Mouse (Mus musculus): ENCODE data around the gene Gna12. TPM values are rescaled to one million over a fixed set of nuclear protein-coding genes. Genes with fewer than 3 reads are reported as not detected.

The Gna12 gene
- polyA plus RNA-seq, 1 experiment = 31.3 TPM

DNA sequence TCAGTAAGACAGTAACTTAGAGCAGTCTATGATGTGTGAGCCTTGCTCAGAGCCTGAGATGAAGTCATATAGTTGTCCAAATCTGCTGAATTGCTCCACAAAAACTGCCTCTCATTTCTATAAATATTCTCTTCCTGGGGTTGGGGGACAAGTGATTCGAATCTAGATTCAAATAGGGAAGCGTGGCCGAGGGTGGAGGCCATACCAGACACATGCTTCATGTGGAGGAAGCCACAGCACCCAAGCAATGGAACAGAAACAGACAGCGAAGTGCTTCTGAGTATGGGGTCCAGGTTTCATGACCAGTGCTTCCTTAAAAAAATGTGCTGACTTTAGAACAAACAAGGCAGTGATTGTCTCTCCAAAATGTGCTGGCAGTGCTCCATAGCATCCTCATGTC, 11.7 kb upstream of the Gna12 start:
- TF ChIP-seq GATA1 (IDR thresholded peaks at IDR 0.05; ENCODE audit: low read length) = no peak

DNA sequence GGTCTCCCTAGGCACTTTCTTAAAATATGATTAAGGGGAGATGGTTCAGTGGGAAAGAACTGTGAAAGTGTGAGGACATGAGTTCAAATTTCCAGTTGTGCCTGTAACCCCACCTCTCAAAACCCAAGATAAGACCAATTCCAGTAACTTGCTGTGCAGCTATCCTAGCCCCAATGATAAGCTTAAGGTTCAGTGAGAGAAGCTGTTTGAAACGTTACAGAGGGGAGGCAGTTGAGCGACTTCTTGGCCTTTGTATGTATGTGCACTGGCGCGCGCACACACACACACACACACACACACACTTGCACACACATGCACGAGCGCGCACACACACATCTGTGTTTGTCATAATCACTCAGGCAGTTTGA, 817 bp upstream of the Gna12 start:
- no peak for TF ChIP-seq GATA1 (IDR thresholded peaks at IDR 0.05; ENCODE audit: low read length)

DNA sequence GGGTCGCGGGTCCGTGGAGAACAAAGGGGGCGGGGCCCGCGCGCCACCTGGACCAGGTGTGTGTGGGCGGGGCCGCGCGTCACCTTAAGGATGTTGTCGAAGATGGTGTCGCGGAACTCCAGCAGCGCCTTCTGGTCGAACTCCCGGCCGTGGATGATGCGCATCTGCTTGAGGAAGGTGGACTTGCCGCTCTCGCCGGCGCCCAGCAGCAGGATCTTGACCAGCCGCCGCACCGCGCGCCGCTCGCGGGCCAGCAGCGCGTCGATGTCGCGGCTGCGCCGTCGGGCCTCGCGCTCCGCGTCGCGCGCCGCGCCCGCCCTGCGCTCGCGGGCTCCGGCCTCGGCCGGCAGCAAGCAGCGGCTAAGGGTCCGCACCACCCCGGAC, 328 bp downstream of the Gna12 start:
- no peak for TF ChIP-seq GATA1 (IDR thresholded peaks at IDR 0.05; ENCODE audit: low read length)

DNA sequence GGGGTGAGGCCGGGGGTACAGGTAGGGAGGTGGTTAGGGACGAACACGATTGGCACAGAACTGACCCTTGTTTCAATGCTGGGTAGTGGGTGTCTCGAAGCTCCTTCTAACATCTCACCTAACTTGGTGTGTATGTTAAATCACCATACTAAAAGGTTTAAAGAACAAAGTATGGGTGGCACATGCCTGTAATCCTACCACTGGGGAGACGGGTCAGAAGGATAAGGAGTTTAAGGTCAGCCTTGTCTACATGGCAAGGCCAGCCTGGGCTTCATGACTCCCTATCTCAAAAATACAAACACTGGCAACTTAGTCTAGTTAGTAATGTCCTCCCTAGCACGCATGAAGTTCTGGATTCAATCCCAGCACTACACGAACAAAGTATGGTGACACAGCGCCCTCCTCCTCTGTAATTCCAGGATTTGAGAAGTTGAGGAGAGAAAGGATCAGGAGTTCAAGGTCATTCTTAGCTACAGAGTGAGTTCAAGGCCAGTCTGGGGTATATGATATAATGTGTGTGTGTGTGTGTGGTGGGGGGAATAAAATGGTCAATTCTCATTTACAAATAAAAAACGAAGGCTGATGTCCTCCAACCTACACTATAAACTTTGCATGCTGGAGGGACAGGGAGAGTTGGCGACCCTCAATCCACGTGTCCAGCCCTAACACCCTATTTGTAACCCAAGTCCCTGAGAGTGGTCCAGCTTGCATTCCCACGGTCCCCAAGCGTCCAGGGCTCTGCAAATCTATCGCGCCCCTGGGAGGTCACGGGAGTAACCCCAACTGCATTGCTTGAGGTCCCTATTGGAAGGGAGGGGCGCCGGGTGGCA, 935 bp downstream of the Gna12 start:
- TF ChIP-seq GATA1 (IDR thresholded peaks at IDR 0.05; ENCODE audit: low read length) = no peak

DNA sequence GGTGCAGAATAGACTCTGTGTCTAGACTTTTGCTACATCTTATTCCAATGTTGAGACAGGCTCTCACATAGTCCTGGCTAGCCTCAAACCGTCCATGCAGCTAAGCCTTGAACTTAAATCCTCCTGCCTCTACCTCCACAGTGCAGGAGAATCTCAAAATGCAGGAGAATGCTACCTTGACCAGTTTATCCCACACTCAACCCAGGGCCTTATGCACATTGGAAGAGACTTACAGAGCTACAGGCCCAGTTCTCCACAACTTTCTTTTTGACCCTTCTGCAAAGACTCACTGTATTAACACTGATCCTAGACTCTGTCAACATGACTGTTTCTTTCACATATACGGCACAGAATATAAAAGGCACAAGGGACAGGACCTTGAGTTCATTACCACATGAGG, 1.9 kb downstream of the Gna12 start:
- TF ChIP-seq GATA1 (IDR thresholded peaks at IDR 0.05; ENCODE audit: low read length) = no peak

DNA sequence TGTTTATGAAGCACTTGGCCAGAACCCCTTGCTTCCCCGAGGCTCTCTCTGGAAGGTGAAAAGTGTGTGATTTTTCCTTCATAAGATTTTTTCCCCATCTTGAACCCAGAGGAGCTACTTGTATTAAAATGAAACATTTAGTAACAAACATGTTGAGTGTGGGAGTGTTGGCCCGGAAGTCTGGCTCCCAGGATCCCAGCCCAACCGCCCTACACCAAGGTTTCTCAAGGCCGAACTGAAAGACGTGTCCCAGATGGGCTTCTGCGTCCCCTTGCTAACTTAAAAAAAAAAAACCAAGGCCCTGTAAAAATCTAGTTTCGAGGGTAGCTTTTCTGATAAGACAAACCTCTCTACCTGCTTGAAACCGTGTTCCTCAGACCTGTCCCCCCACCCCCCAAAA, 2.3 kb downstream of the Gna12 start:
- TF ChIP-seq GATA1 (IDR thresholded peaks at IDR 0.05; ENCODE audit: low read length) = no peak

DNA sequence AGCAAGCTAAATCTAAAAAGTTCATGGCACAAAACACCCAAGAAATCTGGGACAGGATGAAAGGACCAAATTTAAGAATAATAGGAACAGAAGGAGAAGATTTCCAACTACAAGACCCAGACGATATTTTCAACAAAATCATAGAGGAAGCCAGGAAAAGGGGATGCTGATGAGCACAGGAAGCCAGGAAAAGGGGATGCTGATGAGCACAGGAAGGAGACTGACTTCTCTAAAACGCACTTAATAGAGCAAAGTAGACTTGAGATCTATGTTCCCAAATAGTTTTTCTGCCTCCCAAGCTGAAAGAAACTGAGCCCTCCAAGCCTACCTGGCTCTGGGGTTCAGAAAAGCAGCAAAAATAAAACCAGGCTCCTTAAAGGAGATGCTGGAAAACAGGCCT, 2.8 kb downstream of the Gna12 start:
- TF ChIP-seq GATA1 (IDR thresholded peaks at IDR 0.05; ENCODE audit: low read length) = no peak

DNA sequence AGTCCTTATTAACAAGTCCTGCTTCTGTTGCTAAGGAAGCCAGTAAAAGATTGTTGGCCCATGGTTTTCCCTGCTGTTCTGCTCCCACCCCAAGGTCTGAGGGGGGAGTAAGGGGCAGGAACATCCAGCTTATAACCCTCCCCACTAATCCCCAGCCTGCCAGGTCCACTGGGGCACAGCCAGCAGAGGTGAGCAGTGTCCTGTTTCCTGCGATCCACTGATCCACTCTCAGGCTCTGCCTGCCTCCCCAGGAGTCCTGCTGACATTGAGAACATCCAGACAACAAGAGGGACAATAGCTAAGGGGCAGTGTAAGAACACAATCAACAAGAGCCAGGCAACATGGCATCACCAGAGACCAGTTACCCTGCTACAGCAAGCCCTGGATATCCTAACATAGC, 3.4 kb downstream of the Gna12 start:
- no peak for TF ChIP-seq GATA1 (IDR thresholded peaks at IDR 0.05; ENCODE audit: low read length)

DNA sequence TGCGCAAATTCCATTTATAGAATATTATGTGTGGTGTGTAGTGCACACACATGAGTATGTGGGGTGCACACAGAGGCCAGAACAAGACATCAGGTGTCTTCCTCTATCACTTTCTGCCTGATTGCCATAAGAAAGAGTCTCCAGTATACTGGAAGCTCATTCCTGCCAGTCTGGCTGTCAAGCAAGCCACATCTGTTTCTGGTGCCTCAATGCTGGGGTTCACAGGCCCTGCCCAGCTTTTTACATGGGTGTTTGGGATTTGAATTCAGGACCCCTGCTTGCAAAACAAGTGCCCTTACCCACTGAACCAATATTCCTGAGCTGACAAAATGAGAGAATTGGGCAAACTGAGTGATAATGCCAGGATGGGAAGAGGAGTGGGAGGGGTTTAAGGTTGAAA, 4.1 kb downstream of the Gna12 start:
- TF ChIP-seq GATA1 (IDR thresholded peaks at IDR 0.05; ENCODE audit: low read length) = no peak

DNA sequence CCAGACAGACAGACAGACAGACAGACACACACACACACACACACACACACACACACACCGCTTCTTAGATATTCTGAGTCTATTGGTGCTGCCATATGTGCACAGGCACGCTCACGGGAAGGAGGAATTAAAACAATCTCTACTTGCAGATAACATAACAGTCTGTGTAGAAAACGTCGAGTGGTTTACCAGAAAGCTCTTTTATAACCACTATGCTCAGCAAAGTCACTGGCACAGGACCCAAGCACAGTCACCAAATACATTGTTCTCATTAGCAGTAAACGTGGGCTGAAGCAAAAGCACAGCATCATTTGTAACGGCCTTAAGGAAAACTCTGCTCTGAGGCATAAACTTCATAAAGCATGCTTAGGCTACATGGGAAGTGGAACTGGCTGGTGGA, 6.1 kb downstream of the Gna12 start:
- no peak for TF ChIP-seq GATA1 (IDR thresholded peaks at IDR 0.05; ENCODE audit: low read length)

DNA sequence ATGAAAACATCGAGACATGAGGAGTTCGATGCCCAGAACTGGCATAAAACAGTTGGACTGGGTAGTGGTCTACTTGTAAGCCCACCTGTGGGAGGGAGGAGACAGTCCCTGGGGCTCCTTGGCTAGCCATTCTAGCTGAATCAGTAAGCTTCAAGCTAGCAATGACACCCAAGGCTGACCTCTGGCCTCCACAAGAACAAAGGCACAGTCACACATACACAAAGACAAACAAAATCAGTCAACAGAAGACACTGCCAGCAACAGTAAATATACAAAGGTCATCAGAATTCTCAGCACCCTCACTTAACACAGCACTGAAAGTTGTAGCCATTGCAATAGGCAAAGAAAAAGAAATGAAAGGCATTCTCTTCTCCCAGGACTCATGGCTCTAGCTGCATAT, 6.8 kb downstream of the Gna12 start:
- no peak for TF ChIP-seq GATA1 (IDR thresholded peaks at IDR 0.05; ENCODE audit: low read length)

DNA sequence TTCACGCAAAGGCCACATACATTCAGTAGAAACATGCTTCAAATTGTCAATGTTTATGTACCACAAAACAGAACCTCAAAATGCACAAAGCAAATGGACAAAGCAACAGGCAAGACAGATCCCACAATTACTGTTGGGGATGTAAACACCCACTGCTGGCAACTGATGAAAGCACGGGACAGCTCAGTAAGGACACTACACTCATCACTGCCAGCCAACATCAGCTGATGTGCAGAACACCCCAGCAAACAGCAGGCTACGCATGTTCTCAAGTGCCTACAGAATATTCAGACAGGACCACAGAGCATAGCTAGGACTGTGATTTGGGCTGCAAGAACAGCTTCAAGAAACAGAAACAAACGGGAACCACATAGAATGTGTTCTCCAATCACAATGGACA, 8.3 kb downstream of the Gna12 start:
- TF ChIP-seq GATA1 (IDR thresholded peaks at IDR 0.05; ENCODE audit: low read length) = no peak

DNA sequence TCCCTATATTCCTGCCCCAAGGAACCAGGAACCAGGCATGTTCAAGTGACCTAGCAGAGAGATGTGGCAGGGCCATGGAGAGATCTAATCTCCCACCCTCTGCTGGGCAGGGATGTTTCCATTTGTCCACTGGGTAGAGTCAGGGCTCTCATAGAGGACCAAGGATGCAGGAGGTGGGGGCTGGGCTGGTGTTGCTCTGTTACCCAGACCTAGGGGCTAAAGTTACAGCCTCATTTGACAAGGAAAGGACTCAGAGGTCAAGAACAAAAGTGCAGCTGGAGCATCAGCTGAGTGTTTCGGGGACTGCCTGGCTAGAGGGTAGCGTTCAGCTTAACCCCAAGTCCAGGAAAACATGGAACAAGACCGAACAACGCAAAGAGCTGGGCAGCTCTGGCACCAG, 9.7 kb downstream of the Gna12 start:
- no peak for TF ChIP-seq GATA1 (IDR thresholded peaks at IDR 0.05; ENCODE audit: low read length)

DNA sequence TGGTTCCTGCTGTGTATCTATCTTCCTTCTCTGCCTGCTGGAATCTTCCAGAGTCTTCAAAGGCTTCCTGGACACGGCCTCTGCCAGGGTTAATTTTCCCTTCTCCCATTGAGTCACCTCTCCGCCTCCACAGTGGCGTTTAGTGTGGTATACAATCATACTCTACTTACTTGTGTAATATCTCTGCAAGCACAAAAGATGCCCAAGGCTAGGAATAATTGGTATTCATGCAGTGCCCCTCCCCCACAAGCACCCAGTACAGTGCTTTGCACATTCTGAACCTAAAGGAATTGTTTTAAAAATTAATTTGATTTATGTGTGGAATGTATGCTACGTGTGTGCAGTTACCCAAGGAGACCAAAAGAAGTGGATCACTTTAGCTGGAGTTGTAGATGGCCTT, 10.6 kb downstream of the Gna12 start:
- TF ChIP-seq GATA1 (IDR thresholded peaks at IDR 0.05; ENCODE audit: low read length) = no peak

DNA sequence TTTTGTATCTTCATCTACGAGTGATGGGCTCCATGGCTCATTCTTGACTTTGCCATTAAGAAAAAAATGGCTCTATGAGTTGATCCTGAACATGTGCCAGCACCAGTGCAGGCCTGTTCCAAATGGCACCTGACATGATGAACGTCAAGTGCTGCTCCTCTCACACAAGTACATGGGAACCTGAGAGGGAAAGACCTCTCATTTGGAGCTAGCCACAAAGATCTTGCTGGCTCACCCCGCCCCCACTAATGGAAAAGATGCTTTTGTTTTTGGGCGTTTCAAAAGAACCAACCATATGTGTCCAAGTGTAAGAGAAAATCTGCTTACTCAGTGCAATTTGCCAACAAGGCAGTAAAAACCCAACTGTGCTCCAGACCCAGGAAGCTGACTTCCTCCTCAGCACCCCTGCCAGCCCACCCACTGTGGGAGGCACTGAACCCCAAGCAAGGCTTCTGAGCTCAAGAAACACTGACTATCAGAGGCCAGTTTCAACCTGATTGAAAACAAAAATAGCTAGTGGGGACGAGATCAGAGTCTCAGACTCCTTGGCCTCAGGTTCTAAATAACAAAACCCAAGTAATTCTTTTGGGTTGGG, 11.7 kb downstream of the Gna12 start:
- no peak for TF ChIP-seq GATA1 (IDR thresholded peaks at IDR 0.05; ENCODE audit: low read length)

DNA sequence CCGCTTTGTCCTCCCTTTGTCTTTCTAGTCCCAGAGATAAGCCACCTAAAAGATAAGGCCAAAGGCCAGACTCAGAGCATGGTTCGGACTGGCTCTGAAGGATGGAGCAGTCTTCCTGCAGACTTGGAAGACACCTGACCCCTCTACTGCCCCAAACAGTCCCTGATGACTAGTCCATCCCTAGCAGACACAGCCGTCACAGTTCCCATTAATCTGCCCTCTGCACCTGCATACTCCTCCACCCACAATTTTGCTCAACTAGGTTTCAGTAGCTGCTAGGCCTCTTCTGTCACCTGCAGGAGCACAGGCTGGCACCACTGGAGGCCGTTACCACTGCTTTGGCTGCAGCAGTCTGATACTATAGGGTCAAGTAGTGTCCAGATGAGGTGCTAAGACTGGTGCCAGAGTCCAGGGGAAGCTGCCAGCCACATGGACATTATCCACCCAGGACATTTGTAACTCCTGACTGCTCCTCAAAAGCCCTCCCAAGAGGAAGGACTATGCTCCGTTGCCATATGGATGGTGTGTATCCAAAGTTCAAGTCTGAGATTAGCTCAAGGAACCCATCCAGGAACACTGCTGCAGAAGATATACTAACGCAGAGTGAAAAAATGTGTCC, 13.2 kb downstream of the Gna12 start:
- TF ChIP-seq GATA1 (IDR thresholded peaks at IDR 0.05; ENCODE audit: low read length) = no peak

DNA sequence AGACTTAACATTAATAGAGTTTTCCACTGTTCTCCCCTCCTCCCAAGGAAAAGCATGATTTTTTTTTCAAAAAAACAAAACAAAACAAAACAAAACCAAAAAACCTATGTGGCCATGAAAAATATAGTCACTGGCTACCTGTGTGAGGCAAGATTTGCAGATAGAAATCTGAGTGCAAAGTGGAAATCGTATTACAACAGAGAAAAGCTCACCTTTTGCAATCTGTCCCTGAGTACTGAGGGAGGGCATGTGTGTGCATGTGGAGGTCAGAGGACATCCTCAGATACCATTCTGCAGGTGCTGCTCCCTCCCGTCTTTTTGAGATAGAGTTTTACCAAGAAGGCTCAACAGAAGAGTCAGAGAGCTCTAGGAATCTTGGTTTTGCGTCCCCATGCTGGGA, 14.2 kb downstream of the Gna12 start:
- no peak for TF ChIP-seq GATA1 (IDR thresholded peaks at IDR 0.05; ENCODE audit: low read length)
